Mouse (Mus musculus) CH12.LX (cell line): Measurements from ENCODE around the gene Cirbp. TPM values are rescaled to one million over a fixed set of nuclear protein-coding genes. Genes with fewer than 3 reads are reported as not detected.
A peak's percentile ranks its signal among the peaks of the same experiment; 100 is the strongest.

Experiments used
- DNase-seq: peaks from one replicate; pipeline ENCODE4 v3.0.0-alpha.2; 2013; ENCODE audit errors: extremely low read depth
- H3K27ac ChIP-seq: 2 replicates; pipeline ENCODE4 v1.5.1; 2012; ENCODE audit warnings: low read depth, mild to moderate bottlenecking, control low read depth, moderate library complexity; ENCODE audit not compliant: insufficient read depth
- H3K27me3 ChIP-seq: replicated peaks from 2 replicates; pipeline ENCODE3; 2012; ENCODE audit warnings: inconsistent platforms
- H3K36me3 ChIP-seq, 2 experiments: replicated peaks in 1 of 2; 2 replicates each; pipeline versions ENCODE3 to v1.6.1; 2012; ENCODE audit warnings: inconsistent platforms in 1 of 2, low read length in 1 of 2, mild to moderate bottlenecking in 1 of 2, mixed read lengths in 1 of 2, moderate library complexity in 1 of 2; ENCODE audit not compliant: control insufficient read depth in 1 of 2, insufficient read depth in 1 of 2
- H3K4me1 ChIP-seq, 2 experiments: 2 replicates each; pipeline ENCODE4 v1.6.1; 2012; ENCODE audit warnings: inconsistent platforms in 1 of 2, moderate library complexity in 1 of 2; ENCODE audit not compliant: insufficient read depth in 2 of 2, control insufficient read depth in 1 of 2
- H3K4me2 ChIP-seq: 2 replicates; pipeline ENCODE4 v1.6.1; 2012; ENCODE audit warnings: low read depth, mild to moderate bottlenecking, control low read depth; ENCODE audit not compliant: poor library complexity, insufficient read depth, severe bottlenecking
- H3K4me3 ChIP-seq, 3 experiments: fragments of 150-350 bp in 1 of 3; sonication (generic) in 1 of 3; replicated peaks in 1 of 3; 2 replicates each; pipeline versions ENCODE3 to v1.5.1; 2011 to 2012; ENCODE audit warnings: low read depth in 2 of 3, low read length in 2 of 3, mild to moderate bottlenecking in 2 of 3, moderate library complexity in 2 of 3, control low read depth in 1 of 3, improper control_type of control experiment in 1 of 3, inconsistent platforms in 1 of 3, mixed read lengths in 1 of 3; ENCODE audit not compliant: poor library complexity in 1 of 3
- H3K79me2 ChIP-seq: replicated peaks from 2 replicates; pipeline ENCODE4 v1.6.1; 2012; ENCODE audit warnings: mild to moderate bottlenecking, moderate library complexity; ENCODE audit not compliant: control insufficient read depth, poor library complexity, insufficient read depth, severe bottlenecking; ENCODE audit errors: extremely low read depth
- H3K9ac ChIP-seq: 2 replicates; pipeline ENCODE4 v1.6.1; 2012; ENCODE audit warnings: low read depth, mild to moderate bottlenecking, control low read depth, moderate library complexity; ENCODE audit not compliant: insufficient read depth
- H3K9me3 ChIP-seq: replicated peaks from 2 replicates; pipeline ENCODE3; 2012; ENCODE audit warnings: low read length, inconsistent platforms, mixed read lengths
- BHLHE40 ChIP-seq: IDR thresholded peaks from 2 replicates; pipeline ENCODE4 v1.6.1; 2011; ENCODE audit warnings: mild to moderate bottlenecking, low read depth, low read length, improper control_type of control experiment
- CHD2 ChIP-seq: IDR thresholded peaks from 2 replicates; pipeline ENCODE4 v1.6.1; 2011; ENCODE audit warnings: low read length, improper control_type of control experiment
- ELF1 ChIP-seq: IDR thresholded peaks from 2 replicates; pipeline ENCODE4 v1.6.1; 2014; ENCODE audit warnings: low read depth, mild to moderate bottlenecking, inconsistent platforms, low read length, improper control_type of control experiment
- GABPA ChIP-seq: IDR thresholded peaks from 2 replicates; pipeline ENCODE4 v1.6.1; 2012; ENCODE audit warnings: low read depth, low read length, improper control_type of control experiment, inconsistent platforms; ENCODE audit not compliant: insufficient replicate concordance
- IRF4 ChIP-seq: IDR thresholded peaks from 2 replicates; pipeline ENCODE4 v1.6.1; 2014; ENCODE audit warnings: low read depth, mild to moderate bottlenecking, inconsistent platforms, low read length, improper control_type of control experiment
- MAX ChIP-seq: IDR thresholded peaks from 2 replicates; pipeline ENCODE4 v1.6.1; 2011; ENCODE audit warnings: low read length, improper control_type of control experiment
- MAZ ChIP-seq: IDR thresholded peaks from 2 replicates; pipeline ENCODE4 v1.6.1; 2012; ENCODE audit warnings: low read depth, mild to moderate bottlenecking, inconsistent platforms, low read length, improper control_type of control experiment, moderate library complexity
- MXI1 ChIP-seq: IDR thresholded peaks from 2 replicates; pipeline ENCODE4 v1.6.1; 2011; ENCODE audit warnings: mild to moderate bottlenecking, low read depth, low read length, improper control_type of control experiment
- NELFE ChIP-seq: IDR thresholded peaks from 2 replicates; pipeline ENCODE4 v1.6.1; 2011; ENCODE audit warnings: low read depth, low read length, improper control_type of control experiment
- NRF1 ChIP-seq: IDR thresholded peaks from 2 replicates; pipeline ENCODE4 v1.6.1; 2014; ENCODE audit warnings: low read depth, mild to moderate bottlenecking, inconsistent platforms, low read length, improper control_type of control experiment, moderate library complexity
- POLR2A ChIP-seq: IDR thresholded peaks from 2 replicates; pipeline ENCODE4 v1.6.1; 2011; ENCODE audit warnings: low read depth, mild to moderate bottlenecking, improper control_type of control experiment, low read length
- SIN3A ChIP-seq: IDR thresholded peaks from 2 replicates; pipeline ENCODE4 v1.6.1; 2012; ENCODE audit warnings: low read length, improper control_type of control experiment, inconsistent platforms
- SMC3 ChIP-seq: IDR thresholded peaks from 2 replicates; pipeline ENCODE4 v1.6.1; 2011; ENCODE audit warnings: low read depth, low read length, improper control_type of control experiment
- UBTF ChIP-seq: IDR thresholded peaks from 2 replicates; pipeline ENCODE4 v1.6.1; 2012; ENCODE audit warnings: low read depth, mild to moderate bottlenecking, inconsistent platforms, low read length, improper control_type of control experiment, moderate library complexity
- USF1 ChIP-seq: IDR thresholded peaks from 2 replicates; pipeline ENCODE4 v1.6.1; 2014; ENCODE audit warnings: low read depth, mild to moderate bottlenecking, inconsistent platforms, low read length, improper control_type of control experiment
- USF2 ChIP-seq: conservative IDR thresholded peaks from 2 replicates; pipeline ENCODE4 v1.6.1; 2011; ENCODE audit warnings: low read depth, low read length, improper control_type of control experiment
- dilution Hi-C: fragments of 300-500 bp; cut with MboI; formaldehyde crosslinking; loops from 2 replicates; pipeline ENCODE4 v1.14.3; 2020; ENCODE audit warnings: low sequenced_read_pairs; ENCODE audit not compliant: extremely low pct_unique_long_range_greater_than_20kb, extremely low pct_ligation_motif_present
- in situ Hi-C: fragments of 300-500 bp; cut with MboI; formaldehyde crosslinking; loops from 3 replicates; pipeline ENCODE4 v1.14.3; 2019; ENCODE audit warnings: low sequenced_read_pairs, low pct_ligation_motif_present, low pct_unique_long_range_greater_than_20kb, mixed read lengths
- polyA plus RNA-seq: library from polyadenylated mRNA; unstranded; fragments of >175 nt; gene quantifications from 2 replicates; pipeline ENCODE4 v1.2.1, GENCODE M21; 2012; ENCODE audit warnings: low read depth; ENCODE audit not compliant: insufficient read length
- total RNA-seq, 2 experiments: library from RNA; depleted of rRNA; stranded (reverse); fragments of 300-350 nt in 1 of 2; fragments of >200 nt in 1 of 2; gene quantifications; 2 replicates each; pipeline ENCODE4 v1.2.3; 2012 to 2014

The Cirbp gene
- total and polyA plus RNA-seq, 3 experiments = 27.0 to 40.2 (median 34.4) TPM

DNA sequence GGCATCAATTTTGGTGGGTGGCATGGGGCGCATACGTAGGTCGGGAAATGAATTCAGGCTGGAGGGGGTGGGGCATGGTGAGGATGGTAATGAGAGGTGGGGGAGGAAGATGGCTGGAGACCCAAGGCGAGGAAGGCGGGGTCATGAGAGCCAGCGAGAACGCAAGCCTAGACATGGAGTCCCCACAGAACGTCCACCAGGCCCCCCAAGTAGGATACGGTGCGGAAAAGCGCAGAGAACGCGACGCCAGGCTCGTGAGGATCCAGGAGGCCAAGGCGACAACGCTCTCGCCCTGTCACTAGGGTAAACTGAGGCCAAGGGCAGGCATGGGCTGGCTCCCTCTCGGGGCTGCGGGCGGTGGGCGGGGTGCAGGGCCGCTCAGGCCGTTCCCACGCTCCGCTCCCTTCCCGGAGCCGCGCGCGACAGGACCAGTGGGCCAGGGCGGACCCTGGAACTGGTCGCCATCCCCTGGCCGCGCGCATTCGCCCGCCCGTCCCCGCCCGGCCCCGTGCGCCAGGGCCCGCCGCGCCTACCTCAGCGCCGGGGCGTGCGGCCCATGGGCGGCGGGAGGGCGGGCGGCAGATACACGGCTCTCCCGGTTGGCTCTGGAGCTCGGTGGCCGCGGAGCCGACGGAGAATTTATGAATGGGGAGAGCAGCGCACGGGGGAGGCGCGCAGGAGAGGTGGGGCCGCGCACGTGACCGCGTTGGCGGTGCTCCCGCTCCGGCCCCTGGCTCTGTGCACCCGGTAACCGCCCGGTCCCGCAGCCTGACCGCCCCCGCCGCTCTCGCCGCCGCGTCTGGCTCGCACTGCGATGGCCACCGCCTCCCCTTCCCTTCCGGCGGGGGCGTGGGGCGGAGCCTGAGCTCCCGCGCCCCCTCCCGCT, 27.0 kb upstream of the Cirbp start, which contains the start of gene Atp5d:
Atp5d (plus strand) TSS at position 80 of the 886 bp plus-strand sequence.
- Histone ChIP-seq H3K4me1 (peaks cover 10 to 37% of the 10 kb centered on the region in 2 experiments), H3K4me2 (peak within 1 kb of the TSS; percentile 63), H3K4me3 (peak within 1 kb of the TSS; percentile 35 to 76 (median 54)), H3K9me3 (no peaks in the 10 kb centered on the region), H3K9ac (peak within 1 kb of the TSS; percentile 63), H3K27ac (no peak within 1 kb of the TSS), H3K36me3 (peaks cover 5 to 11% of the 10 kb centered on the region in 2 experiments), H3K27me3 (peaks cover 25% of the 10 kb centered on the region), H3K79me2 (peaks cover 16% of the 10 kb centered on the region)
- dilution Hi-C loops (no loop called here), in situ Hi-C loops (no loop called here)
- DNase-seq = no peak
- TF ChIP-seq SIN3A (0 out of 2 replicates have a peak, but pooled peaks have one; percentile 47), BHLHE40 (peak; percentile 91), POLR2A (peak; percentile 61), USF1 (peak; percentile 65), USF2 (no peak; the same call in 1 of the 2 replicates), NELFE (peak; percentile 44; the same call in 1 of the 2 replicates), ELF1 (0 out of 2 replicates have a peak, but pooled peaks have one; percentile 31), GABPA (no peak), SMC3 (no peak), MAX (peak; percentile 67; the same call in 1 of the 2 replicates), CHD2 (no peak), MXI1 (peak; percentile 54; the same call in 1 of the 2 replicates), MAZ (peak; percentile 67; the same call in 1 of the 2 replicates), UBTF (0 out of 2 replicates have a peak, but pooled peaks have one; percentile 40), IRF4 (0 out of 2 replicates have a peak, but pooled peaks have one; percentile 19), NRF1 (0 out of 2 replicates have a peak, but pooled peaks have one; percentile 35)

DNA sequence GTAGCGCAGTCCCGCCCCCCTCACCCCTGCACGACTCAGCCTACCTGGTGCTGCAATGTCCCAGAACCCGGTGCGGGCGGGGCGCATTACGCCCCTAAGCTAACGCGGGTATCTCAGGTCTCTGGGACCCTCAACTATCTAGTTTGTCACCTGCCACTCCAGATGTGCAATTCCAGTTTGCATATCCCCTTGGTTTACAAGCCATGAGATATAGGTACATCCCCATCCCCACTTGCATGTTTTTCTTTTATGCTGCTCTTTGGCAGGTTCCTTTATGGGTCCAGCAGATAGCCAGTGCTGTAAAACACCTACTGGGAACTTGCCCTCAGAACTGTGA, 26.4 kb upstream of the Cirbp start:
- in situ Hi-C loops (no loop called here), dilution Hi-C loops (no loop called here)
- TF ChIP-seq GABPA (no peak), NELFE (peak; percentile 2; the same call in 1 of the 2 replicates)
- Histone ChIP-seq H3K36me3 (peaks cover 11 to 13% of the 10 kb centered on the region in 2 experiments), H3K27me3 (peaks cover 25% of the 10 kb centered on the region), H3K9me3 (no peaks in the 10 kb centered on the region), H3K9ac (no peak overlapping the region; the same call in 1 of the 2 replicates), H3K27ac (no peak overlapping the region), H3K4me2 (peak overlapping the region; percentile 63), H3K79me2 (peaks cover 18% of the 10 kb centered on the region), H3K4me3 (peak overlapping the region; percentile 30 to 76 (median 54)), H3K4me1 (peaks cover 12 to 43% of the 10 kb centered on the region in 2 experiments)
- DNase-seq = no peak
